Mouse (Mus musculus) hindbrain, postnatal 0 days (tissue): Measurements from ENCODE around the gene Thra. TPM values are rescaled to one million over a fixed set of nuclear protein-coding genes. Genes with fewer than 3 reads are reported as not detected.

Experiments
- ATAC-seq: fragments of 200-750 bp; cut with Nextera tagmentation; 2 replicates; pipeline ENCODE4 v1.8.0; 2017; ENCODE audit warnings: mild to moderate bottlenecking, moderate TSS enrichment, moderate library complexity
- DNase-seq: peaks from one replicate; pipeline ENCODE4 v3.0.0-alpha.2; 2015; ENCODE audit warnings: low spot score
- H3K27ac ChIP-seq: fragments of 300-500 bp; sonication (generic); 2 replicates; pipeline ENCODE4 v1.5.1; 2014; ENCODE audit warnings: mild to moderate bottlenecking
- H3K27me3 ChIP-seq: fragments of 300-500 bp; sonication (generic); 2 replicates; pipeline ENCODE4 v1.6.1; 2014; ENCODE audit warnings: low read length, mixed read lengths; ENCODE audit not compliant: insufficient read depth
- H3K36me3 ChIP-seq: fragments of 300-500 bp; sonication (generic); 2 replicates; pipeline ENCODE4 v1.6.1; 2014; ENCODE audit warnings: low read length, mixed read lengths; ENCODE audit not compliant: insufficient read depth
- H3K4me1 ChIP-seq: fragments of 300-500 bp; sonication (generic); 2 replicates; pipeline ENCODE4 v1.6.1; 2014; ENCODE audit warnings: antibody characterized with exemption, low read length, mixed read lengths; ENCODE audit not compliant: insufficient read depth
- H3K4me2 ChIP-seq: fragments of 300-500 bp; sonication (generic); 2 replicates; pipeline ENCODE4 v1.6.1; 2014; ENCODE audit warnings: low read depth, mild to moderate bottlenecking, low read length, moderate library complexity, mixed read lengths
- H3K4me3 ChIP-seq: fragments of 300-500 bp; sonication (generic); 2 replicates; pipeline ENCODE4 v1.5.1; 2014; ENCODE audit warnings: low read length
- H3K9ac ChIP-seq: fragments of 300-500 bp; sonication (generic); replicated peaks from 2 replicates; pipeline ENCODE4 v1.6.1; 2014; ENCODE audit warnings: mild to moderate bottlenecking, low read length, moderate library complexity, mixed read lengths
- H3K9me3 ChIP-seq: fragments of 300-500 bp; sonication (generic); 2 replicates; pipeline ENCODE4 v1.6.1; 2016; ENCODE audit warnings: low read length, mixed read lengths
- CTCF ChIP-seq: IDR thresholded peaks from 2 replicates; pipeline ENCODE4 v1.5.1; 2016; ENCODE audit warnings: antibody characterized with exemption, control low read depth, low read depth
- WGBS: fragments of 180-500 bp; shearing (Covaris S2); extraction: QIAGEN DNeasy Blood & Tissue Kit; methylation state at CpG from one replicate; pipeline ENCODE4 v1.1.7; 2014; 5-methylcytosine and 5-hydroxymethylcytosine counted together
- polyA plus RNA-seq: library from polyadenylated mRNA; unstranded; fragments of >200 nt; fragmentation: Nextera tagmentation; extraction: Ambion mirVana; gene quantifications from 2 replicates; pipeline ENCODE4 v1.2.1, GENCODE M21; 2015
- total RNA-seq: library from RNA; depleted of rRNA; stranded (reverse); fragments of >200 nt; gene quantifications from 2 replicates; pipeline ENCODE4 v1.2.3, GENCODE M21; 2014

Gene Thra
- total and polyA plus RNA-seq, 2 experiments from 2014 or later = 160 to 812 TPM

DNA sequence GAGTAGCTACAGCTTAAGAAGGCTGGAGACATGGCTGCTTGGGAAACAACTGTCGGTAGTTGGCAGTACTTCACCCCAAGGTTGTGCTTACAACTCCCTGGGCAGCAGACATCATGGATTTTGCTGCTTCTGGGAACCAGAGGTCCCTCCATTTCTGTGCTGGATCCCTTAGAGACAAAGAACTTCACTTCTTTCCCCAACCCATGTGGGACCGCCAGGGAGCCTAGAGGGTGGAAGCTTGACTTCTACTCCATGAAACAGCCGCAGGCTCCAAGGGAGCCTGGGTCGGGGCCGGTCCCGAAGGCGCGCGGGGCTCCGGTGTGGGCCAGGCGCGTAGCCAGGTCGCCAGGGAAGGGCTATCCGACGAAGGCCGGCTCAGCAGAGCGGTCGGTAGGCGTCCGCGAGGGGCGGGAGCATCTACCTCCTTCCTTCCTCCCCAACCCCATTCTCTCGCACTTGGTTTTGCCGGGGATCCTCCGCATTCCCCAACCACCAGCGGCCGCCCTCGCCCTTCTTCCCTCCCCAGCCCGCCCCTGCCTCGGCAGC lies 54.1 kb downstream of the Thra start:
- no peaks in the 10 kb centered on the region for H3K9me3 ChIP-seq
- peak overlapping the region; percentile 96 for H3K4me2 ChIP-seq
- H3K36me3 ChIP-seq = peaks cover 4% of the 10 kb centered on the region; the same call in 1 of the 2 replicates
- DNase-seq (peak; percentile 76), ATAC-seq (peak; percentile 71)
- peak overlapping the region; percentile 99 for H3K9ac ChIP-seq
- peak overlapping the region; percentile 97 for H3K27ac ChIP-seq
- peaks cover 22% of the 10 kb centered on the region; the same call in 1 of the 2 replicates for H3K4me1 ChIP-seq
- under 1% methylated on average over 23 of the region's 30 CpGs for WGBS
- H3K4me3 ChIP-seq = peak overlapping the region; percentile 98
- peak; percentile 56 for TF ChIP-seq CTCF
- H3K27me3 ChIP-seq = no peaks in the 10 kb centered on the region

DNA sequence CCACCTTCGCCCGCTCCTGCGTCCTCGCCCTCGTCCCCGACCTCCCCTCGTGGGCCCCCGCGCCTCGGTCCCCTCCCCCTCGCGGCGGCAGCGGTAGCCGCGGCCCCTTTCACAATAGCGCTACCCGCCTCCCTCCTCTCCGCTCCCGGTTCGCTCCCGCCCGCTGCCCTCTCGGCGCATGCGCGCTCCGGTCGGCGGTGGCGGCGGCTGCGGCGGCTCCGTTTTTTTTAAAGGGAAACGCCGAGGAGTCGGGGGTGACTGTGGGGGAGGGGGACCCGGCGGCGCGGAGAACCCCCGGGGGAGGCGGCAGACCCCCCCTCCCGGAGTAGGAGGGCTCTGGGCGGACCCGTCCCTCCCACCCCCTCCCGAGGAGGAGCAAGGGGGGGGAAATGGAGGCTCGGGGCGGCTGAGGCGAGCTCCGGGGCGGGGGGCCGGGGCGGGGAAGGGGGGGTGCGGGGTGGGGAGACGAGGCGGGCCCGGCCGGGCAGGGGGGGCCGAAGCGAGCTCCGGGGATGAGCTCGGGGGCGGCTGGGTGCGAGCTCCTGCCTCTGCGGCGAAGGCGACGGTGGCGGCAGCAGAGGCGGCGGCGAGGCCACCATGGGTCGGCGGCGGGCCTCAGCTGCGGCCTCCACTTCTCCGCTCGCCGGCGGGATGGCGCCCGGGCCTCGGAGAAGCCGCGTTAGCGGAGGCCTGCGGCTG lies 54.7 kb downstream of the Thra start, which contains the start of gene Msl1:
Msl1 (plus strand) TSS at position 502 of the 699 bp plus-strand sequence.
- Histone ChIP-seq H3K27me3 (no peaks in the 10 kb centered on the region), H3K36me3 (peaks cover 7% of the 10 kb centered on the region; the same call in 1 of the 2 replicates), H3K9ac (peak within 1 kb of the TSS; percentile 99), H3K4me2 (peak within 1 kb of the TSS; percentile 96), H3K27ac (peak within 1 kb of the TSS; percentile 97), H3K4me1 (peaks cover 22% of the 10 kb centered on the region; the same call in 1 of the 2 replicates), H3K4me3 (peak within 1 kb of the TSS; percentile 98), H3K9me3 (no peaks in the 10 kb centered on the region)
- TF ChIP-seq CTCF = no peak
- DNase-seq (peak; percentile 91), ATAC-seq (peak; percentile 74)
- 1% methylated on average over 47 of the region's 89 CpGs for WGBS

DNA sequence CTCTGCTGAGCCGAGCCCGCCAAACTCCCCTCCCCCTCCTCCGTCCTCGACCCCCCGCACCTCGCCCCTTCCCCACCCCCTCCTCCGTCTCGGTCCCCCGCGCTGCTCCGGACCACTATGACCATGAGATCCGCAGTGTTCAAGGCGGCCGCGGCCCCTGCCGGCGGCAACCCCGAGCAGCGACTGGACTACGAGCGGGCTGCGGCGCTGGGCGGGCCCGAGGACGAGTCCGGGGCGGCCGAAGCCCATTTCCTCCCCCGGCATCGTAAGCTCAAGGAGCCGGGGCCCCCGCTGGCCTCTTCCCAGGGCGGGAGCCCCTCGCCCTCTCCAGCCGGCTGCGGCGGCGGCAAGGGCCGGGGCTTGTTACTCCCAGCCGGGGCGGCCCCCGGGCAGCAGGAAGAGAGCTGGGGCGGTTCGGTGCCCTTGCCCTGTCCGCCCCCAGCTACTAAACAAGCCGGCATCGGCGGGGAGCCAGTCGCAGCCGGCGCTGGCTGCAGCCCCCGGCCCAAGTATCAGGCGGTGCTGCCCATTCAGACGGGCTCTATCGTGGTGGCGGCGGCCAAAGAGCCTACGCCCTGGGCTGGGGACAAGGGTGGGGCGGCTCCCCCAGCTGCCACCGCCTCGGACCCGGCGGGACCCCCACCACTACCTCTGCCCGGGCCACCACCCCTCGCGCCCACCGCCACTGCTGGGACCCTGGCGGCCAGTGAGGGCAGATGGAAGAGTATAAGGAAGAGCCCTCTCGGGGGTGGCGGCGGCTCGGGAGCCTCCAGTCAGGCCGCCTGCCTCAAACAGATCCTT lies 55.5 kb downstream of the Thra start:
- DNase-seq = peak; percentile 70
- no peaks in the 10 kb centered on the region for H3K27me3 ChIP-seq
- H3K9ac ChIP-seq = peak overlapping the region; percentile 99
- H3K4me2 ChIP-seq = peak overlapping the region; percentile 96
- peak overlapping the region; percentile 98 for H3K4me3 ChIP-seq
- peak overlapping the region; percentile 97 for H3K27ac ChIP-seq
- no peaks in the 10 kb centered on the region for H3K9me3 ChIP-seq
- ATAC-seq = peak; percentile 41
- H3K4me1 ChIP-seq = peaks cover 22% of the 10 kb centered on the region; the same call in 1 of the 2 replicates
- no peak for TF ChIP-seq CTCF
- WGBS = under 1% methylated on average over 52 of the region's 74 CpGs
- peaks cover 10% of the 10 kb centered on the region; the same call in 1 of the 2 replicates for H3K36me3 ChIP-seq

DNA sequence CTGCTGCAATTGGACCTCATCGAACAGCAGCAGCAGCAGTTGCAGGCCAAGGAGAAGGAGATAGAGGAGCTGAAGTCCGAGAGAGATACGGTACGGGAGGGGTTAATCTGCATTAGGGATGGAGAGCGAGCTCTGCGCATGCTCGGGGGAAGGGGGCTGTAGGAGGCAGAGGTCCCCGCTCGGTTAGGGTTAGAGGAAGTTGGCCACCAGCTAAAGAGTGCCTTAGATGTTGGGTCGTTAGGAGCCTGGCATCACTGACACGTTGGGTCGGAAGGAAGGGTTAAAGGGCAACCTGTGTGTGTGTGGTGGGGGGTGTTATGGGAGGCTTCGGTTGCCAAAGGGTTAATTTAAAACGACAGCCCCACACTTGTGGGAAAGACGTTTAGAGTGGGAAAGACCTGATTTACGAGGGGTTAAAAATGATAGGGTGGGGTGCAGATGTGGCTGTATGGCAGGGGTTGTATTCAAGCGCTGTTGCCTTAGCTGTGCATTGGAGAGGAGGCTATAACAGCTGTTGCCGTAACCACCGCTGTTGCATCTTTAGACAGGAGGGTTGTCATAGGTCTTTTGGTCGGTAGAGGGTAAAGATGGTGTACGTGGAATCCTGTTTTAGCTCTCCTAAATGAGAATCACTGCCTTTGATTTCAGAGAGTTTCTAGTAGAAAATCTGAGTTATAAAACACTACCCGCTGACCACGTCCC lies 56.2 kb downstream of the Thra start:
- H3K4me1 ChIP-seq = peaks cover 22% of the 10 kb centered on the region; the same call in 1 of the 2 replicates
- peak; percentile 22; the same call in 1 of the 2 replicates for TF ChIP-seq CTCF
- peaks cover 17% of the 10 kb centered on the region; the same call in 1 of the 2 replicates for H3K36me3 ChIP-seq
- WGBS = 2% methylated on average over 23 of the region's 23 CpGs
- no peaks in the 10 kb centered on the region for H3K9me3 ChIP-seq
- no peaks in the 10 kb centered on the region for H3K27me3 ChIP-seq
- peak overlapping the region; percentile 99 for H3K9ac ChIP-seq
- peak; percentile 91 for DNase-seq
- H3K4me3 ChIP-seq = peak overlapping the region; percentile 98
- peak; percentile 66 for ATAC-seq
- H3K4me2 ChIP-seq = peak overlapping the region; percentile 96
- peak overlapping the region; percentile 97 for H3K27ac ChIP-seq

DNA sequence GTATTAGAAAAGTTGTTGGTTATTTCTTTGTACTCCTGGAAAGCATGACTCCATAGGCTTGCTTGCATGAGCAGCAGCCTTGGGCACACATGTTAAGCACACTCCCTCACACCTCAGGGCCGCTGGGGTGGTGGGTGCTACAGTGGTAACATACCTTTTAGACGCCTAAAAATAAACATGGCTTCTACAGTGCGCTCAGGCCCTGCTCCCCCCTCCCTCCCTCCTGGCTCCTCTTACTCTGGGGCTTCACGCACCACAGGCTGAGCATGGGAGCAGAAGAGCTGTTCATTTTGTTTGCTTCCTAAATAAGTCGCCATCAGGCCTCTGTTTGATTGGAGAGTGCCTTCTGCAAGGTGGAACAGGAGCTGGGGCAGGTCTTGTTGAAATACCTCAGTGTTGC lies 56.9 kb downstream of the Thra start:
- TF ChIP-seq CTCF = no peak
- Histone ChIP-seq H3K4me3 (peak overlapping the region; percentile 98), H3K27me3 (no peaks in the 10 kb centered on the region), H3K27ac (peak overlapping the region; percentile 97; the same call in 1 of the 2 replicates), H3K9ac (peak overlapping the region; percentile 99), H3K36me3 (peaks cover 22% of the 10 kb centered on the region; the same call in 1 of the 2 replicates), H3K4me1 (peaks cover 22% of the 10 kb centered on the region; the same call in 1 of the 2 replicates), H3K4me2 (peak overlapping the region; percentile 96), H3K9me3 (no peaks in the 10 kb centered on the region)
- DNase-seq (no peak), ATAC-seq (no peak)
- WGBS = 8% methylated on average over 5 of the region's 5 CpGs

DNA sequence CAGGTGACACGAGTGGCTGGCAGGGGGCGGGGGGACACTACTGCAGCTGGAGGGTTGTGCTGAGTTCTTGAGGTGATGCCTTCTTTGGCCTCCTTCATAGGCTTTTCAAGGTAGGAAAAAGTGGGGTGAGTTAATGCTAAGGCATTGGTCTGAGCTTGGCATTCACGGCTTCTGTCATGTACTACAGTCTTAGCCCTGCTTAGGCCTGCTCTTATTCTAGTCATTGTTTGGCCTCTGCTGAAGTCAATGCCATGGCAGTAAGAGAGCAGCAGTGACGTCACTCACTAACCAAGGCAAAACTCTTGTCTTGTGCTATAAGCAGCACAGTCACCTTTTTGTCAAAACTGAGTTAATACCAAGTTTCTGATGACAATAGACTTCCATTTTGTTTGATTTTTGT lies 57.5 kb downstream of the Thra start:
- Histone ChIP-seq H3K27me3 (no peaks in the 10 kb centered on the region), H3K27ac (peak overlapping the region; percentile 97; the same call in 1 of the 2 replicates), H3K9ac (peak overlapping the region; percentile 99), H3K4me2 (peak overlapping the region; percentile 96), H3K4me1 (peaks cover 22% of the 10 kb centered on the region; the same call in 1 of the 2 replicates), H3K36me3 (peaks cover 28% of the 10 kb centered on the region; the same call in 1 of the 2 replicates), H3K4me3 (peak overlapping the region; percentile 98), H3K9me3 (no peaks in the 10 kb centered on the region)
- DNase-seq (peak; percentile 53), ATAC-seq (no peak)
- WGBS = 33% methylated on average over 4 of the region's 4 CpGs
- TF ChIP-seq CTCF = no peak
